Mouse (Mus musculus) limb, embryonic 10.5 days (tissue): ENCODE data around the gene Nxph3. TPM values are rescaled to one million over a fixed set of nuclear protein-coding genes. Genes with fewer than 3 reads are reported as not detected.
"Not testable (repeated sequence)": the region's sequence is repeated elsewhere in the genome, so short reads cannot be mapped to it uniquely, and the experiment has no call there.

Experiments
- DNase-seq: peaks from one replicate; pipeline ENCODE4 v3.0.0-alpha.2; 2017; ENCODE audit warnings: low spot score
- H3K27ac ChIP-seq: fragments of 300-500 bp; sonication (generic); 2 replicates; pipeline ENCODE4 v1.5.1; 2016; ENCODE audit warnings: mild to moderate bottlenecking
- H3K27me3 ChIP-seq: fragments of 300-500 bp; sonication (generic); 2 replicates; pipeline ENCODE4 v1.6.1; 2016; ENCODE audit warnings: low read depth, mild to moderate bottlenecking; ENCODE audit not compliant: poor library complexity, severe bottlenecking
- H3K36me3 ChIP-seq: fragments of 300-500 bp; sonication (generic); 2 replicates; pipeline ENCODE4 v1.6.1; 2016; ENCODE audit warnings: mild to moderate bottlenecking, moderate library complexity
- H3K4me1 ChIP-seq: fragments of 300-500 bp; sonication (generic); 2 replicates; pipeline ENCODE4 v1.6.1; 2016
- H3K4me3 ChIP-seq: fragments of 300-500 bp; sonication (generic); 2 replicates; pipeline ENCODE4 v1.5.1; 2016; ENCODE audit warnings: mild to moderate bottlenecking, moderate library complexity
- H3K9me3 ChIP-seq: fragments of 300-500 bp; sonication (generic); replicated peaks from 2 replicates; pipeline ENCODE4 v1.6.1; 2016; ENCODE audit warnings: mild to moderate bottlenecking
- WGBS: fragments of 180-500 bp; shearing (Covaris S2); methylation state at CpG from one replicate; pipeline ENCODE4 v1.1.7; 2016; 5-methylcytosine and 5-hydroxymethylcytosine counted together
- polyA plus RNA-seq: library from polyadenylated mRNA; unstranded; fragments of >200 nt; fragmentation: Nextera tagmentation; extraction: Ambion mirVana; gene quantifications from 2 replicates; pipeline ENCODE4 v1.2.1, GENCODE M21; 2016

Nxph3 gene
- polyA plus RNA-seq, 1 experiment from 2014 or later = 0.66 TPM

DNA sequence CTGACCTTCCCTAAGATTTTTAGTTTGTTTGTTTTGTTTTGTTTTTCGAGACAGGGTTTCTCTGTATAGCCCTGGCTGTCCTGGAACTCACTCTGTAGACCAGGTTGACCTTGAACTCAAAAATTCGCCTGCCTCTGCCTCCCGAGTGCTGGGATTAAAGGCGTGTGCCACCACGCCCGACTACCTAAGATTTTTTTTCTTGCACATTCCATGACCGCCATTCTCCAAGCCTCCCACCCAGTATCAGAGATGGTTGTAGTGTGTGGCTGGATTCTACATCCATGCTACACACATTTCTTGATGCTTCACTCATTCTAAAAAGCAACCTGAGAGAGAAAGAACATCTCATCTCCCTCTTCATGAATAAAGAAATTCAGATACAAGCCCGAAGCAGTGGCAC lies 12.5 kb downstream of the Nxph3 start:
- not testable (repeated sequence) for H3K4me3 ChIP-seq, H3K27me3 ChIP-seq, H3K36me3 ChIP-seq, H3K9me3 ChIP-seq, H3K27ac ChIP-seq, DNase-seq
- 88% methylated on average over 8 of the region's 8 CpGs for WGBS
- peaks cover 15% of the 10 kb centered on the region for H3K4me1 ChIP-seq

DNA sequence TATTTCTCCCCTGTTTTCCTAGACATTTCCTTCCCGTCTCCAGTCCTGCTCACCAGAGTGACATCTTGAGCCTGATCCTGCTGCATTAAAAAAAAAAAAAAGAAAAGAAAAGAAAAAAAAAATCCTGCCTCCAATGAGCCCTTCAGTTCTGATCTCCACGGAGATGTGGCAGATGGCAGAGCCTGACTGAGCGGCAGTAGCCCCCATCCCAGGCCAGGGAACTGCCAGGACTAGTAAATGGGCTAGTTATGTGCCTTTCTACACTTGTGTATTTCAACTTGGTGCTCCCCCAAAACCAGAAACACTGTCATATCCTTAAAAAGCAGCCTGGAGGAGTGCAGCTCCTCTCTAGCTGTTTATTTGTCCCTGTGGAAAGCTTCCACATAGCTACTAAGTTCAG lies 13.5 kb downstream of the Nxph3 start:
- Histone ChIP-seq H3K27ac (no peak overlapping the region), H3K4me1 (peaks cover 15% of the 10 kb centered on the region), H3K36me3 (peaks cover 7% of the 10 kb centered on the region), H3K4me3 (no peak overlapping the region), H3K27me3 (no peaks in the 10 kb centered on the region), H3K9me3 (no peaks in the 10 kb centered on the region)
- 77% methylated on average over 3 of the region's 3 CpGs for WGBS
- no peak for DNase-seq

DNA sequence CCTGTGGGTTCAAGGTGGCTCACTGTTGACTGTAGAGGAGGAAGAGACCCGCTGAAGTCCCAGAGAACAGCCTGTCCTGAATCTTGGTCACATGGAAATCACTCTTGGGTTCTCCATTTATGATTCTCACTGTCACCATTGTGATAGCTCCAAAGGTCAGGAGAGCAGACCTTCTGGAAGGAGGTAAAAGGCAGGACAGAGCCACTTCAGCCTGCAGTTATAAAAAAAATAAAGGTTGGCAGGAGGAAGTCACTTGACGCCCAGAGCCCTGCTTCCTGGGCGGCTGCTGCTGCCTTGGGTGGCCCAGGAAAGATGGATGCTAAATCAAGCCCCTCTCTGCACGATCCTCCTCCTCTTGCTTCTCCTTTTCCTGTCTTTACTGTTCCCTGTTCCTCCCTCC lies 14.0 kb downstream of the Nxph3 start:
- Histone ChIP-seq H3K4me3 (no peak overlapping the region), H3K36me3 (peaks cover 8% of the 10 kb centered on the region), H3K27ac (no peak overlapping the region), H3K27me3 (no peaks in the 10 kb centered on the region), H3K9me3 (no peaks in the 10 kb centered on the region), H3K4me1 (peaks cover 15% of the 10 kb centered on the region)
- WGBS = 68% methylated on average over 4 of the region's 4 CpGs
- no peak for DNase-seq

DNA sequence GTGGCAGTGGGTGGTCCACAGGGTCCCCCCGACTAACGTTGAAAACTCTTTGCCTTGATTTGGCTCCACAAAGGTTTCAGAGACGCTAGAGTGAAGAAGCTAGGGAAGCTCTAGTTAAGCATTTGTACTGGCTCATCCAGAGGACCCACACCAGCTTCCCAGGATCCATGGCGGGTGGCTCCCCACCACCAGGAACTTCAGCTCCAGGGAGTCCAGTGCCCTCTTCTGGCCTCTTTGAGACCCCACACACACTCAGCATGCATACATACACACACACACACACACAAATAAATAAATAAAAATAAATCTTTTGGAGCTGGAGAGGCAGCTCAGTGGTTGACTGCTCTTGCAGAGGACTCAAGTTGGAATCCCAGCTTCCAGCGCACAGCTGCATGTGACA lies 16.4 kb downstream of the Nxph3 start:
- Histone ChIP-seq H3K27me3 (no peaks in the 10 kb centered on the region), H3K9me3 (no peaks in the 10 kb centered on the region), H3K27ac (no peak overlapping the region), H3K36me3 (peaks cover 31% of the 10 kb centered on the region), H3K4me3 (no peak overlapping the region), H3K4me1 (no peaks in the 10 kb centered on the region)
- 85% methylated on average over 5 of the region's 5 CpGs for WGBS
- no peak for DNase-seq

DNA sequence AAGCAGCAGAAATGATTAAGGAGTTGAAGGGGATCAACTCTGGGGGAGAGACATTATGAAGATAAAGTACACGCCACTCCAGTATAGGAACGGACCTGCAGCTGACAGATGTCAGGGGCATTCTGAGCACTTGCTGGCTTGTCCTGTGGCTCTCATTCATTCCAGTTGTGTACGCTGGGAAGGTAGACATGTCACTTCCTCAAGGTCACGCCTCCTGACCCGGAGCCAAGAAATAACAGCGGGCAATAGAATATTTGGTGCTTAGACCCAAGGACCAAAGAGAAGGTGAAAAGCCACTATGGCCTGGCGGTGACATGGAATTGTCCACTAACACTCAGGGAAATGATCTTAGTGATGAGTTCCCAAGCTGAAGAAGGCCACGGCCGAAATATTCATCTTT lies 18.5 kb downstream of the Nxph3 start:
- peaks cover 51% of the 10 kb centered on the region for H3K36me3 ChIP-seq
- no peak overlapping the region for H3K27ac ChIP-seq
- DNase-seq = no peak
- no peak overlapping the region for H3K4me3 ChIP-seq
- H3K9me3 ChIP-seq = no peaks in the 10 kb centered on the region
- H3K4me1 ChIP-seq = no peaks in the 10 kb centered on the region
- 89% methylated on average over 9 of the region's 9 CpGs for WGBS
- H3K27me3 ChIP-seq = no peaks in the 10 kb centered on the region

DNA sequence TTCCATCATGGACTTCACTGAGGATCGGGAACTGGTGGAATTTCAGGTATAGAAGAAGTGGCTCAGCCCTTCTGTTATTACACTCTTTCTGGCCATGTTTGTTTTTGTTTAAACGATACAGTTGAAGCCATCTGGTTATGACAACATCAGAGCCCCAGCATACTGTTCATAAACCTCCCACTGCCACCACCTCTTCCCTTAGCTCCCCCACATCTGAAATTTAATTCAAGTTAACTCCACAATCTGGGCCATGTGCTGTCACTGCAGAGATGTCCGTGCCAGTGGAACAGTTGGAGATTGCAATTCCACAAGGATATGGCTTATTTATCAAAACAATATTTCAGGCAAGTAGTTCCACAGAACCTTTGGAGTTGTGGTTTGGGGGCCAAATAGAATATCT lies 20.0 kb downstream of the Nxph3 start:
- H3K27me3 ChIP-seq = no peaks in the 10 kb centered on the region
- no peaks in the 10 kb centered on the region for H3K9me3 ChIP-seq
- no peaks in the 10 kb centered on the region for H3K4me1 ChIP-seq
- WGBS = 91% methylated on average over 3 of the region's 3 CpGs
- peaks cover 65% of the 10 kb centered on the region for H3K36me3 ChIP-seq
- H3K4me3 ChIP-seq = no peak overlapping the region
- H3K27ac ChIP-seq = no peak overlapping the region
- no peak for DNase-seq

DNA sequence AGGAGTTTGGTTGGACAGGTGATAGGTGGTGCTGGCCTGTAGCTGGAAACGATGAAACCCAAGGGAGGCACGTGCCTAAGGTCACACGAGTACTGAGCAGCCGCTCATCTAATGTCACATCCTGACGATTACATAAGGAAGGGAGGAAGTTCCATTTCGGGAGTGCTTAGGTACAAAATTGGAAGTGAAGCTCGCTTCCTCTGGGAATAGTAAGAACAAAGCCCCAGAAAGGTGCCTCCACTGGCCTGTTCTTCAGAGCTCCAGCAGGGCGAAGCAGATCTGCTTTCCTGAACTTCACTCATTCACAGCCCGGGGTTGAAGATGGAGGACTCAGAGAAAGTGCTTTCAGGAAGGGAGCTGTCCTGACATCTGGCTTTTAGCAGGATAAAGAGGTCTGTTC lies 20.4 kb downstream of the Nxph3 start:
- no peak for DNase-seq
- H3K9me3 ChIP-seq = no peaks in the 10 kb centered on the region
- H3K27ac ChIP-seq = no peak overlapping the region
- peaks cover 69% of the 10 kb centered on the region for H3K36me3 ChIP-seq
- WGBS = 90% methylated on average over 9 of the region's 9 CpGs
- H3K27me3 ChIP-seq = no peaks in the 10 kb centered on the region
- H3K4me3 ChIP-seq = no peak overlapping the region
- no peaks in the 10 kb centered on the region for H3K4me1 ChIP-seq

DNA sequence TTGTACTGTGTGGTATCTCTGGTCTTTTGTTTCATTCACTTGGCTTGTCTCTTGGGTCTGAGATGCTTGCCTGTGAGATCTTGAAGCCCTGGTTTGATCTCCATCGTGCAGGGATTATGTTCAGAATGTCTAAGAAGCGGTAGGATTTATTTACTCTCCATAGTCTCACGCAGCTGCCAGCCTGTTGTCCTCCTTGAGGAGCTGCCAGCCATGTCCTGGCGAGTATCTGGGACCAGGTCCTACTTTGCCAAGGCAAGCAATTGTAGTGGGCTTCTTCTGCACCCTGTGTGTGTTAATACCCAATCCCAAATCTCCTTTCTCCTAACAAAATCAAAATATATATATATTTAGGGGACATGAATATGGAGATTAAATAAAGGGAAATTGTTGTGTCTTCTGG lies 21.4 kb downstream of the Nxph3 start:
- no peak for DNase-seq
- Histone ChIP-seq H3K27ac (no peak overlapping the region), H3K9me3 (no peaks in the 10 kb centered on the region), H3K27me3 (no peaks in the 10 kb centered on the region), H3K4me3 (no peak overlapping the region), H3K4me1 (no peaks in the 10 kb centered on the region), H3K36me3 (peaks cover 75% of the 10 kb centered on the region)
- 91% methylated on average over 4 of the region's 4 CpGs for WGBS

DNA sequence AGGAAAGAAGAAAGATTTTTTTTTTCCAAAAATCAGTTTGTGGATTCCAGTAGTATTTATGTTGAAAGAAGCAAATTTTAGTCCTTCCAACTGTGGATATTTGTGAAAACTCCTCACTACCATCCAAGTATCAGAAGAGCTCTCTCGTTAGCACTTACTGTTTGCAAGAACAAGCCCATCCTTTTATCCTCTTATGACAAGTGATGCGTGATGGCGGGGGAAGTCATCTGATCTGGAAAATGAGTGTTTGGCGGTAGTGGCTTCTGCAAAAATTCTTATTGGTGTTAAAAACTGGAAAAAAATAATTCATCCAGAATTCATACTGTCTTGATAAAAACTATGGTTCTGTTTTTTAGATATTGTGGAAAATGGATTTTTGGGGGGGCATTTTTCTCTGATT lies 22.1 kb downstream of the Nxph3 start:
- no peak overlapping the region for H3K4me3 ChIP-seq
- no peaks in the 10 kb centered on the region for H3K27me3 ChIP-seq
- WGBS = 90% methylated on average over 4 of the region's 4 CpGs
- H3K9me3 ChIP-seq = no peaks in the 10 kb centered on the region
- DNase-seq = no peak
- H3K4me1 ChIP-seq = no peaks in the 10 kb centered on the region
- peaks cover 78% of the 10 kb centered on the region for H3K36me3 ChIP-seq
- H3K27ac ChIP-seq = no peak overlapping the region

DNA sequence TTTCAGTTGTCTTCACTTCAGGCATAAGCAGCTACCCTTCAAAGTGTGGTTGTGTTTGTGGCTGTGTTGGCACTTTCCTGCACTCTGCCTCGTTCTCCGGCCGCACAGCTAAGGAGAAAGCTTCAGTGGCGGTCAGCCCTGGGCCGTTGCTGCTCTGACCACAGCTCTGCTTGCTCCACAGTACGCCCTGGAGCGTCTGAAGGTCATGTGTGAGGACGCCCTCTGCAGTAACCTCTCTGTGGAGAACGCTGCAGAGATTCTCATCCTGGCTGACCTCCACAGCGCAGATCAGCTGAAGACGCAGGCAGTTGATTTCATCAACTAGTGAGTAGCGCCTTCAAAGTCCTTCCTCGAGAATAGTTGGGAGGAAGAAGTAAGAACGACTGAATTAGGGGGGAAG lies 24.3 kb downstream of the Nxph3 start:
- peak; percentile 29 for DNase-seq

DNA sequence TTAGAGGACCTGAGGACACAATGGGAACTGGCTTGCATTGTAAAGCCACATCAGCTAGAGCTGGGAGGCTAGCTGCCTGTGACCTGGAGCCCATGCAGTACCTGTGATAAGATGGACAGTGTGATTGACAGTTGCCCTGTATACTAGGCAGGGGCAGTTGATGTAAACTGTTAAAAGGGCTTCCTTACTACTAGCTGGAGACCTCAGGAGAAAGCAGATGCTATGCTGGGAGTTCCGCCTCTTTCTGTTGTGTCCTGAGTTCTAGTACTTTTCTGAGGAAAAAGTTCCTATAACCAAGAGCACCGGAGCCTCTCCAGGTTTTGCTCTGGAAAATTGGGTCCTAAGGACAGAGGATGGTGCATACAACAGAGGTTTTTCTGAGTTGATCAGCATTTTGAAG lies 27.1 kb downstream of the Nxph3 start:
- H3K4me3 ChIP-seq = no peak overlapping the region
- 94% methylated on average over 2 of the region's 2 CpGs for WGBS
- no peaks in the 10 kb centered on the region for H3K27me3 ChIP-seq
- H3K36me3 ChIP-seq = peaks cover 98% of the 10 kb centered on the region
- no peaks in the 10 kb centered on the region for H3K9me3 ChIP-seq
- no peak for DNase-seq
- H3K27ac ChIP-seq = no peak overlapping the region
- H3K4me1 ChIP-seq = no peaks in the 10 kb centered on the region

More for the DNA sequence above, 24.3 kb downstream of the Nxph3 start:
- no peaks in the 10 kb centered on the region for H3K4me1 ChIP-seq
- H3K36me3 ChIP-seq = peaks cover 96% of the 10 kb centered on the region
- H3K4me3 ChIP-seq = no peak overlapping the region
- WGBS = 84% methylated on average over 14 of the region's 14 CpGs
- no peaks in the 10 kb centered on the region for H3K27me3 ChIP-seq
- H3K27ac ChIP-seq = no peak overlapping the region; the same call in 1 of the 2 replicates
- H3K9me3 ChIP-seq = no peaks in the 10 kb centered on the region

DNA sequence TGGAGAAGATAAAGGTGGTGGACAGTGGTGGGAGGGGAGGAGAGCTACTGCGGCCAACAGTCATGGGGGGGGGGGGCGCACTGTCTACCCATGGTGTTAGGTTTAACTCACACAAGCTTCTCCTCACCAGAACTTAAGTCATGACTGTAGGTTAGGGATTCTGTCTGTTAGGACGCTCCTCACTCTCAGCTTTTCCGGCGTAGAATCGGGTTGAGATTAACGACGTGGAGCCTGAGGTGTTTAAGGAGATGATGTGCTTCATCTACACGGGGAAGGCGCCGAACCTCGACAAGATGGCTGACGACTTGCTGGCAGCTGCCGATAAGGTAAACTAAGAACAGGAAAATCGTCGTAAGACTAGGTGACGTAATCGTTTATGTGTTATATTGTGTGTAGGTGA lies 28.7 kb downstream of the Nxph3 start:
- peaks cover 87% of the 10 kb centered on the region for H3K36me3 ChIP-seq

DNA sequence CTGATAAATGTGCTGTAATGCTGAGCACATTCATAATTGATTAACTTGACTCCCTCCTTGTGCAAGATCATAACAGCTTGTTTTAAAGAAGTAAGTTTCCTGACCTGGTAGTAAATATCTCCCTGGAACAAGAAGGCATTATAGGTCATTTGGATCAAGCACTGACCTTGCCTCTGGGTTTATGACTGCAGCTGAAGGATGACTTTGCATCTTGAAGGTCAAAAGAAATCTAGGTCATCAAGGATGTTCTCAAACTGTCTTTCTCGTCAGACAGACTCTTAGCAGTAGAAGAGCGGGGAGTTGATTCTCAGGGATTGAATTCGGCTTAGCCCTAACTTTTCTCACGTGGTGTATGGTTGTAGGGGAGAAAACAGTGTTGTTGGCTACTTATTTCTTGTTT lies 33.7 kb downstream of the Nxph3 start:
- H3K27me3 ChIP-seq = no peaks in the 10 kb centered on the region
- DNase-seq = no peak
- no peak overlapping the region for H3K4me3 ChIP-seq
- 94% methylated on average over 4 of the region's 4 CpGs for WGBS
- H3K36me3 ChIP-seq = peaks cover 71% of the 10 kb centered on the region
- no peaks in the 10 kb centered on the region for H3K4me1 ChIP-seq
- no peak overlapping the region for H3K27ac ChIP-seq
- no peaks in the 10 kb centered on the region for H3K9me3 ChIP-seq

More for the DNA sequence above, 28.7 kb downstream of the Nxph3 start:
- DNase-seq = no peak
- H3K4me1 ChIP-seq = no peaks in the 10 kb centered on the region
- H3K9me3 ChIP-seq = no peaks in the 10 kb centered on the region
- no peak overlapping the region for H3K4me3 ChIP-seq
- 95% methylated on average over 18 of the region's 18 CpGs for WGBS
- no peaks in the 10 kb centered on the region for H3K27me3 ChIP-seq
- H3K27ac ChIP-seq = no peak overlapping the region

DNA sequence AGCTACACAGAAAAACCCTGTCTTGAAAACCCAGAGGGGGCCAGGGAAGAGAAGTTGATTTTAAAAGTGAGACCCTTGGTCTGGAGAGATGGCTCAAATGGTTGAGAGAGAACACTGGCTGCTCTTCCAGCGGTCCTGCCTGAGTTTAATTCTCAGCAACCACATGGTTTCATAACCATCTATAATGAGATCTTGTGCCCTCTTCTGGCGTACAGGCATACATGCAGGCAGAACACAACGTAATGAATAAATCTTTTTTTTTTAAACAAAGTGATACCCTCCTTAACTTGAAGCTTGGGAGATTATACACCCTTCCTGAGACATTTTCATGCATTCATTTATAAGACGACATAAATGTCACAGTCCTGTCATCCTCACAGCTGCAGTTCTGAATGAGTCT lies 34.9 kb downstream of the Nxph3 start:
- H3K4me3 ChIP-seq = no peak overlapping the region
- H3K27ac ChIP-seq = no peak overlapping the region
- peaks cover 70% of the 10 kb centered on the region for H3K36me3 ChIP-seq
- no peaks in the 10 kb centered on the region for H3K4me1 ChIP-seq
- no peaks in the 10 kb centered on the region for H3K9me3 ChIP-seq
- WGBS = 80% methylated on average over 4 of the region's 4 CpGs
- no peak for DNase-seq
- H3K27me3 ChIP-seq = no peaks in the 10 kb centered on the region
